Mouse (Mus musculus): ENCODE results near the gene Mrgprd. TPM values are rescaled to one million over a fixed set of nuclear protein-coding genes. Genes with fewer than 3 reads are reported as not detected.
A peak's percentile ranks its signal among the peaks of the same experiment; 100 is the strongest.

Gene Mrgprd
- polyA plus RNA-seq (2015; fragmentation: Nextera tagmentation; extraction: Ambion mirVana) = not detected in 2 replicates

DNA sequence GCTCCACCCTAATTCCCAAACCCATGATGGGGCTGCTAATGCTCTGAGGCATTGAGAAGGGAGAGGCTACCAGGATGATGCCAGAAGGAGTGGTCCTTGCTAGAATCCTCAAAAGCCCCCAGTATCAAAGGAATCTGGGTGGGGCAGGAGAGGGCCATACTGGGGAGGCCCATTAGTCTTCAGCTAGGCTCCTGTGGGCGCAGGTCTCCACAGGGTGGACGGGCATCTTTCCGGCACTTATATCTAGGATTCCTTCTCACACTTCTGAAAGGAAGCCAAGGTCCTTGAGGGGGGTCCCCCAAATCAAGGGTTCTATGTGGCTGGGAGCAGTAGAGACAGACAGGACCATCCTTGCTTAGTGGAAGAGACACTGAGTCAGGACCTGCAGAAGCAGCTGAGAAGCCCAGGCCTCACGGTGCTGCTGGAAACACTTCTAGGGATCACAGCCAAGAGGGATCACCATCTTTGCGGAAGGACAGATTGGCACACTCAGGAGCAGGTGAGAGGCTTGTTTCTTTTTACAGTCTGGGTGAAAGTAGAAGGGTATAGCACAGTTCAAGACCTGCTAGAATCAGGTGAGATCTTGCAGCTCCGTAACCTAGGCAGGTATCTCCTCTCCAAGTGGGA, at the start of gene Mrgprd:
TSS of gene Mrgprd (plus strand) at position 51 of the 627 bp plus-strand sequence.
- Histone ChIP-seq H3K4me1 (replicated peaks) (no peaks in the 10 kb centered on the region), H3K36me3 (replicated peaks) (no peaks in the 10 kb centered on the region), H3K4me2 (no peak within 1 kb of the TSS), H3K27ac (replicated peaks) (no peak within 1 kb of the TSS), H3K9ac (no peak within 1 kb of the TSS), H3K9me3 (replicated peaks) (no peaks in the 10 kb centered on the region), H3K4me3 (replicated peaks) (no peak within 1 kb of the TSS), H3K27me3 (no peaks in the 10 kb centered on the region)
- ATAC-seq (ENCODE audit: insufficient read depth) = no peak
- 65% methylated on average over 6 of the region's 6 CpGs for WGBS (ENCODE audit: insufficient replicate concordance)

DNA sequence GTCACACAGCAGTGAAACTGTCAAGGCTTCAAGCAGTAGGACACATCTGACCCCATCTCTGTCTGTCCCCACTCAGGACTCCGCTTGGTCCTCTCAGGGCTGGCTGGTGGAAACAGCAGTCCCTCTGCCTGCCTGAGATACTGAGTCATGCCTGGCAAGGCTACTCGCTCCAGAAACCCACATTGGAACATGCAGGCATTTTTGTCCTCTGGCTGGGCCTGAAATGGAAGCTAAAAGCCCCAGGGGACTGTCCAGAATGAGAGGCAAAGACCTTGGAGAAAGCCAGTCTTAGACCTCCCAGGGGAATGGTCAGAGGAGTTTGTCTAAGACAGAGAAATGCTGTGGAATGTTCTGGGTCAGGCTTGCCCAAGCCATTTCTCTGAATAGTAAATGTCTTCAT, 48.6 kb upstream of the Mrgprd start:
- Histone ChIP-seq H3K9ac (no peak overlapping the region), H3K27me3 (no peaks in the 10 kb centered on the region), H3K4me3 (replicated peaks) (no peak overlapping the region), H3K9me3 (replicated peaks) (no peaks in the 10 kb centered on the region), H3K4me1 (replicated peaks) (peaks cover 2% of the 10 kb centered on the region; the same call in 1 of the 2 replicates), H3K36me3 (replicated peaks) (peaks cover 7% of the 10 kb centered on the region), H3K27ac (replicated peaks) (no peak overlapping the region), H3K4me2 (no peak overlapping the region)
- ATAC-seq (ENCODE audit: insufficient read depth) = no peak
- 53% methylated on average over 2 of the region's 2 CpGs for WGBS (ENCODE audit: insufficient replicate concordance)

DNA sequence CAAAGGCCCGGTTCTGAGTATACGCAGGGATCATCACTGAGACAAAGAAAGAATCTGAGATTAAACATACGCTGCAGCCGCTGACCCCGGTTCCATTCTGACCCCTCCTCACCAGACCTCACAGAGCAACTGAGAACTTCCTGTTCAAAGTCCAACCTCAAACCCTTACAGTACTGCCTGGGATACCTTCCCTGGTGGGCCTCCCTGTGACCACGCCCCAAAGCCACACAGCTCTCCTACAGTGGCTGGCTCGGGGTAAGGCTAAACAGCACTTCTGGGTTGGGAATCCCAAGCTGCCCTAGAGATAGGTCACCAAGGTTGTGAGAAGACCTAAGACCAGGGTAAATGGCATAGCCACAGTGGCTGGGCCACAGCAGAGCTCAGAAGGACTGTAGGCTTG, 45.7 kb upstream of the Mrgprd start:
- Histone ChIP-seq H3K4me1 (replicated peaks) (peaks cover 1% of the 10 kb centered on the region; the same call in 1 of the 2 replicates), H3K9me3 (replicated peaks) (no peaks in the 10 kb centered on the region), H3K4me3 (replicated peaks) (no peak overlapping the region), H3K27ac (replicated peaks) (no peak overlapping the region), H3K36me3 (replicated peaks) (peaks cover 10% of the 10 kb centered on the region), H3K4me2 (no peak overlapping the region), H3K9ac (no peak overlapping the region), H3K27me3 (no peaks in the 10 kb centered on the region)
- WGBS (ENCODE audit: insufficient replicate concordance) = 60% methylated on average over 7 of the region's 7 CpGs
- ATAC-seq (ENCODE audit: insufficient read depth) = no peak

DNA sequence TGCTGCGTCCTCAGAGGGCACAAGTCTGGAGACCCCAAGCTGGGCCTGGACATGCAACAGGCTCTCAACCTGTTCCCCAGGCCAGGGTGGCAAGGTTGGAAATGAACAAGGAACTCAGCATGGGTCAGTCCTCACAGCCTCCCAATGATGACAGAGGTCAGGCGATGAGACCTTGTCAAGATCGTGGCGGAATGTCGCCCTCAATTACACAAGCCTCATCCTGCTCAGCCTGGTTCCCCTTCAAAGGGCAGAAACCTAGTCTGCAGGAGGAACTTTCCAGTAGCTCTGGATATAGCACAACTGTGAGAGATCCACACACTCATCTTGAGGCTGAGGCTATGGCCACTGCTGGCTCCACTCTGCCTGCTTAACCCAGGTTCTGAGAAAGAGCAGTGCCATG, 43.7 kb upstream of the Mrgprd start:
- Histone ChIP-seq H3K27me3 (no peaks in the 10 kb centered on the region), H3K4me2 (no peak overlapping the region), H3K36me3 (replicated peaks) (peaks cover 10% of the 10 kb centered on the region), H3K9ac (no peak overlapping the region), H3K27ac (replicated peaks) (no peak overlapping the region), H3K4me1 (replicated peaks) (no peaks in the 10 kb centered on the region; the same call in 1 of the 2 replicates), H3K4me3 (replicated peaks) (no peak overlapping the region), H3K9me3 (replicated peaks) (no peaks in the 10 kb centered on the region)
- whole genome bisulfite sequencing (ENCODE audit: insufficient replicate concordance) = 76% methylated on average over 5 of the region's 5 CpGs
- no peak for ATAC-seq (ENCODE audit: insufficient read depth)

DNA sequence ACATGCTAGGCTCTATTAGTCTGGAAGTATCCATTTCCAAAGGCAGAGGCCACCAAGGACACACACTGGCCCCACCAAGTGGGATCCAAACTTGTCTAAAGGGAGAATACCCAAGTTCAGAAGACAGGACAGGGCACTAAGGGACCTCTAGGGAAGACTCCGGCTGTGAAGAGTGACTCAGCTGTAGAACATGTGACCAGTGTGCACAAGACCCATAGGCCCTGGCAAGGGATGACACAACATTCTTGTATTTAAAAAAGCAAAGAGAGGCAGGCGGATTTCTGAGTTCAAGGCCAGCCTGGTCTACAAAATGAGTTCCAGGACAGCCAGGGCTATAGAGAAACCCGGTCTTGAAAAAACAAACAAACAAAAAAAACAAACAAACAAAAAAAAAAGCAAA, 39.1 kb upstream of the Mrgprd start:
- no peak for ATAC-seq (ENCODE audit: insufficient read depth)
- peaks cover 4% of the 10 kb centered on the region for H3K36me3 ChIP-seq (replicated peaks)
- H3K9me3 ChIP-seq (replicated peaks) = no peaks in the 10 kb centered on the region
- no peaks in the 10 kb centered on the region for H3K4me1 ChIP-seq (replicated peaks)
- 60% methylated on average over 3 of the region's 3 CpGs for WGBS (ENCODE audit: insufficient replicate concordance)
- H3K4me2 ChIP-seq = no peak overlapping the region
- no peak overlapping the region for H3K9ac ChIP-seq
- H3K27me3 ChIP-seq = no peaks in the 10 kb centered on the region
- H3K4me3 ChIP-seq (replicated peaks) = no peak overlapping the region
- H3K27ac ChIP-seq (replicated peaks) = no peak overlapping the region

DNA sequence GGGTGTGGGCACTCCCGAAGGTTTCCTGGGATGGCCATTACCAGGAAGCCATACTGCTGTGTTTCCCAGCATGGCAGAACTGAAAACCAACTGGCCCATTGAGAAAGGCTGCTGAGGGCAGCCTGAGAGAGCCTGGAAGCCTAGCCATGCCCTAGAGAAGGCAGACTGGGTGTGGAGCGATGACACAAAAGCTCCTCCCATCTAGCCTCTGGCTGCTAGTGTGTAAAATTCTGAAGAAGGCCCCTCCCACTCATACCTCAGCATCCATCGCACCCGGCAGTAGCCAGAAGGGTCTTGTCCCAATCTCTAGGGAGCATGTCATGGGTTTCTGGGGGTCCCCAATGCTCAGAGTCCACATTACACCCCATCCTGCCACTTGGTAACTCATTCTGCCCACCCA, 33.2 kb upstream of the Mrgprd start:
- no peaks in the 10 kb centered on the region for H3K9me3 ChIP-seq (replicated peaks)
- WGBS (ENCODE audit: insufficient replicate concordance) = 77% methylated on average over 4 of the region's 4 CpGs
- no peaks in the 10 kb centered on the region for H3K27me3 ChIP-seq
- no peak overlapping the region for H3K9ac ChIP-seq
- ATAC-seq (ENCODE audit: insufficient read depth) = no peak
- no peak overlapping the region for H3K27ac ChIP-seq (replicated peaks)
- H3K4me2 ChIP-seq = no peak overlapping the region
- H3K4me1 ChIP-seq (replicated peaks) = peaks cover 31% of the 10 kb centered on the region
- no peak overlapping the region for H3K4me3 ChIP-seq (replicated peaks)
- no peaks in the 10 kb centered on the region; the same call in 1 of the 2 replicates for H3K36me3 ChIP-seq (replicated peaks)

DNA sequence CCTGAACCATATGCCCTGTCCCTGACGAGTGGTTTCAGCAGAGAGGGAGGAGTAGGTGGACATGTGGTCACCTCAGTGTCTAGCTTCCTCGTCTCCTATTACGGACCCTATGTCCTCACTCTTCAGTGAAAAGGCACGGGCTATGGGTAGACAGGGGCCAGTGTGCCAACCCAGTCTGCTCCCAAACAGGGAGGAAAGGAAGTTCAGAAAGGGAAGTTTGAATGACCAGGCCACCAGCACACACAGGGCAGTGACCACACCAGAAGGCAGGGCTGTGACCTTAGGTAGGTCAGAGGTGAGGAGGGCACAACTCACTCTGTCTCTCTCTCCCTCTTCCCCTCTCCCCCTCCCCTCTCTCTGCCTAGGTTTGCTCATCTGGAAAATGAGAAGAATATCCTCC, 31.6 kb upstream of the Mrgprd start:
- peak overlapping the region; percentile 63 for H3K4me3 ChIP-seq (replicated peaks)
- 20% methylated on average over 4 of the region's 4 CpGs for WGBS (ENCODE audit: insufficient replicate concordance)
- H3K36me3 ChIP-seq (replicated peaks) = no peaks in the 10 kb centered on the region; the same call in 1 of the 2 replicates
- H3K4me1 ChIP-seq (replicated peaks) = peaks cover 31% of the 10 kb centered on the region
- peak; percentile 19; the same call in 1 of the 2 replicates for ATAC-seq (ENCODE audit: insufficient read depth)
- no peak overlapping the region for H3K27ac ChIP-seq (replicated peaks)
- peak overlapping the region; percentile 78 for H3K4me2 ChIP-seq
- no peaks in the 10 kb centered on the region for H3K9me3 ChIP-seq (replicated peaks)
- peak overlapping the region; percentile 47; the same call in 1 of the 2 replicates for H3K9ac ChIP-seq
- no peaks in the 10 kb centered on the region for H3K27me3 ChIP-seq

DNA sequence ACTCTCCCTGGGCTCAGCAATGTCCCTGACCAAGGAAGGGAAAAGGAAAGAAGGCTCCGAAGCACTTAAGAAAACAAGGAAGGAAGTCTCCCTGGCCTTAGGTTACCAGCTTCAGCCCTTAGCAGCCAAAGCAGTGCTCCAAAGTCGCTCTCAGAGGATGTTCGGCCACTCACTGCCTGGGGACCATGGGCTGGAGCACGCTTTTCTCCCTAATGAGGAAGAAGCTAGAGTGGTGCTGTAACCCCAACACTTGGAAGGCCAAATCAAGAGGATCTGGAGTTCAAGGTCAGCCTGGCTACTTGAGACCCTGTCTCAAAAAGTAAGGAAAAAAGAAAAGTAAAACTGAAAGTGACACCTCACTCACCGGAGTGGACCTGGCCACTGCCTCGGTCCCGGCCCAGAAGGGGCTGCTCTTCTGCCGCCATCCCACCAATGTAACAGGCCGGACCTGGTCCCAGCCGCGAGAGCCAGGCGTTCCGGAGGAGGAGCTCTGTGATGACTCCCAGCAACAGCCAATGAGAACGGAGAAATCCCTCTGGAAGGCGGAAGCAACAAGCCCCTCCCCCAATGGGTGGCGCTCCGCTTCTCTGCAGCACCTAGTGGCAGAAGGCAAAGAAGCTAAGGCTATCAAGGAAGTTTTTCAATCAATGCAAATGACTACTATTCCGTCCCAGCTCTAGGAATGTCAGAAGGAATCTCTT, 31.0 kb upstream of the Mrgprd start, which contains the start of gene Tpcn2:
TSS of gene Tpcn2 (minus strand) at position 525 of the 701 bp plus-strand sequence.
- no peaks in the 10 kb centered on the region for H3K27me3 ChIP-seq
- ATAC-seq (ENCODE audit: insufficient read depth) = peak; percentile 74

DNA sequence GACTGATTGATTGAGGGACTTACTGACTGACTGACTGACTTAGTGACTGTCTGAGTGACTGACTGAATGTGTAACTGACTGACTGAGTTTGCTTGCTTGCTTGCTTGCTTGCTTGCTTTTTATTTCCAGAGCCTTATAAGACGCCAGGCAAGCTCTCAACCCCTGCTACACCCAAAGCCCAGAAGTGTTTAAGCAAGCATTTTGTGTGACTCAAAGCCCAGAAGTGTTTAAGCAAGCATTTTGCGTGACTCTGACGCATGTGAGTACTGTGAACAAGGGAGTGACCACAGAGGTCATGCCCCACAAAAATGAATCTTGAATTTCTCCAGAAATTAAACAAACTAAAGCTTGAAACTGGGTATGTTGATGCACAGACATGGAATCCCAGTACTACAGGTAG, 30.3 kb upstream of the Mrgprd start:
- 51% methylated on average over 3 of the region's 3 CpGs for WGBS (ENCODE audit: insufficient replicate concordance)
- Histone ChIP-seq H3K4me2 (peak overlapping the region; percentile 78), H3K27me3 (no peaks in the 10 kb centered on the region), H3K4me3 (replicated peaks) (peak overlapping the region; percentile 63; the same call in 1 of the 2 replicates), H3K27ac (replicated peaks) (no peak overlapping the region), H3K9me3 (replicated peaks) (no peaks in the 10 kb centered on the region), H3K36me3 (replicated peaks) (no peaks in the 10 kb centered on the region), H3K4me1 (replicated peaks) (peaks cover 33% of the 10 kb centered on the region), H3K9ac (no peak overlapping the region)
- ATAC-seq (ENCODE audit: insufficient read depth) = no peak

More for the DNA sequence above, 31.0 kb upstream of the Mrgprd start, which contains the start of gene Tpcn2:
- H3K9ac ChIP-seq = peak within 1 kb of the TSS; percentile 47
- 0 out of 2 replicates have a peak within 1 kb of the TSS, but pooled peaks have one; percentile 24 for H3K27ac ChIP-seq (replicated peaks)
- peaks cover 33% of the 10 kb centered on the region for H3K4me1 ChIP-seq (replicated peaks)
- peak within 1 kb of the TSS; percentile 78 for H3K4me2 ChIP-seq
- peak within 1 kb of the TSS; percentile 63 for H3K4me3 ChIP-seq (replicated peaks)
- WGBS (ENCODE audit: insufficient replicate concordance) = under 1% methylated on average over 18 of the region's 18 CpGs
- H3K9me3 ChIP-seq (replicated peaks) = no peaks in the 10 kb centered on the region
- H3K36me3 ChIP-seq (replicated peaks) = no peaks in the 10 kb centered on the region; the same call in 1 of the 2 replicates

DNA sequence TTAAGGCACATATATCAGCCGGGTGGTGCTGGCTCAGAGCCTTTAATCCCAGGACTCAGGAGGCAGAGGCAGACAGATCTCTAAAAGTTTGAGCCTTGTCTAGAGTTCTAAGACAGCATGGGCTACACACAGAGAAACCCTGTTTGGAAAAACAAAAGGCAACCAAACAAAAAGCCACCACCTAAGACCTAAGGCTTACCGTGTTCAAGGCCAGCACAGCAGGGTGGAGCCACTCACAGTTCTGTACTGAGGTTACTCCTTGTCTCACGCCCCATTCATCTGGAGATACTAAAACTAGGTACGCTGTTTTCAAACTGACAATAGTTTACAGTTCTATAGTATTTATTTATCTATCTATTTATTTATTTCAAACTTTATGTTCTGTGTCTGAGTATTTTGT, 29.2 kb upstream of the Mrgprd start:
- no peak for ATAC-seq (ENCODE audit: insufficient read depth)
- H3K9me3 ChIP-seq (replicated peaks) = no peaks in the 10 kb centered on the region
- no peak overlapping the region for H3K4me3 ChIP-seq (replicated peaks)

DNA sequence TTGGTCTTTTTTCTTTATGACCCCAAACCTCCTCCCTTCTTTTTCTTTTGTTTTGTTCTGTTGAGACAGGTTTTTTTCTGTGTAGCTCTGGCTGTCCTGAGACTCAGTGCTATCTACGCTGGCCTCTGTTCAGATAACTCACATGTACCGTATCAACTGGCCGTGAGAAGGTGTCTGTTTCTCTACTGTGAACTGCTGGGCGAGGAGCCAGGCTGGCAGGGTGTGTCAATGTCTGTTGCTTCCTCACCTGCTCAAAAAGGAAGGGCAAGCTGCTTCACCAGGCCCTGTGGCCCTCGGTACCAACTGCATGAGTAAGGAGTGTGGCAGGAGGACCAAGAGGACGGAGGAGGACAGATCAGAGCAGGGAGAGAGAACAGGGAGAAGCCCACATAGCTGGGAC, 27.2 kb upstream of the Mrgprd start:
- Histone ChIP-seq H3K27ac (replicated peaks) (no peak overlapping the region), H3K9ac (no peak overlapping the region), H3K4me3 (replicated peaks) (no peak overlapping the region), H3K4me1 (replicated peaks) (peaks cover 19% of the 10 kb centered on the region), H3K27me3 (no peaks in the 10 kb centered on the region), H3K4me2 (no peak overlapping the region), H3K9me3 (replicated peaks) (no peaks in the 10 kb centered on the region), H3K36me3 (replicated peaks) (no peaks in the 10 kb centered on the region)
- WGBS (ENCODE audit: insufficient replicate concordance) = 24% methylated on average over 6 of the region's 6 CpGs
- ATAC-seq (ENCODE audit: insufficient read depth) = no peak

More for the DNA sequence above, 29.2 kb upstream of the Mrgprd start:
- Histone ChIP-seq H3K9ac (no peak overlapping the region), H3K4me2 (no peak overlapping the region), H3K4me1 (replicated peaks) (peaks cover 33% of the 10 kb centered on the region), H3K27ac (replicated peaks) (no peak overlapping the region), H3K36me3 (replicated peaks) (no peaks in the 10 kb centered on the region), H3K27me3 (no peaks in the 10 kb centered on the region)
- WGBS (ENCODE audit: insufficient replicate concordance) = 60% methylated on average over 4 of the region's 4 CpGs
